Mouse (Mus musculus) kidney, embryonic 15.5 days (tissue): Measurements from ENCODE around the gene Epdr1. TPM values are rescaled to one million over a fixed set of nuclear protein-coding genes. Genes with fewer than 3 reads are reported as not detected.
"Not testable (repeated sequence)": the region's sequence is repeated elsewhere in the genome, so short reads cannot be mapped to it uniquely, and the experiment has no call there.

Experiments
- ATAC-seq: fragments of 200-750 bp; cut with Nextera tagmentation; replicated peaks from 2 replicates; pipeline ENCODE4 v1.8.0; 2017; ENCODE audit warnings: moderate TSS enrichment; ENCODE audit not compliant: low FRiP score
- H3K27ac ChIP-seq: fragments of 300-500 bp; sonication (generic); 2 replicates; pipeline ENCODE4 v1.5.1; 2015; ENCODE audit warnings: mild to moderate bottlenecking, inconsistent platforms
- H3K27me3 ChIP-seq: fragments of 300-500 bp; sonication (generic); 2 replicates; pipeline ENCODE4 v1.6.1; 2015; ENCODE audit warnings: inconsistent platforms
- H3K36me3 ChIP-seq: fragments of 300-500 bp; sonication (generic); 2 replicates; pipeline ENCODE4 v1.6.1; 2015; ENCODE audit warnings: inconsistent platforms
- H3K4me1 ChIP-seq: fragments of 300-500 bp; sonication (generic); 2 replicates; pipeline ENCODE4 v1.6.1; 2015; ENCODE audit warnings: inconsistent platforms
- H3K4me2 ChIP-seq: fragments of 300-500 bp; sonication (generic); 2 replicates; pipeline ENCODE4 v1.6.1; 2015; ENCODE audit warnings: moderate library complexity, mild to moderate bottlenecking, inconsistent platforms
- H3K4me3 ChIP-seq: fragments of 300-500 bp; sonication (generic); replicated peaks from 2 replicates; pipeline ENCODE4 v1.5.1; 2015; ENCODE audit warnings: mild to moderate bottlenecking, inconsistent platforms
- H3K9ac ChIP-seq: fragments of 300-500 bp; sonication (generic); 2 replicates; pipeline ENCODE4 v1.6.1; 2015; ENCODE audit warnings: mild to moderate bottlenecking, inconsistent platforms
- H3K9me3 ChIP-seq: fragments of 300-500 bp; sonication (generic); replicated peaks from 2 replicates; pipeline ENCODE4 v1.6.1; 2016; ENCODE audit warnings: inconsistent platforms
- WGBS: fragments of 180-500 bp; shearing (Covaris S2); methylation state at CpG from one replicate; pipeline ENCODE4 v1.1.7; 2015; ENCODE audit warnings: mixed read lengths; 5-methylcytosine and 5-hydroxymethylcytosine counted together
- polyA plus RNA-seq: library from polyadenylated mRNA; unstranded; fragments of >200 nt; fragmentation: Nextera tagmentation; extraction: Ambion mirVana; gene quantifications from 2 replicates; pipeline ENCODE4 v1.2.1, GENCODE M21; 2015

Epdr1 gene
- polyA plus RNA-seq, 1 experiment from 2014 or later = 25.3 TPM

DNA sequence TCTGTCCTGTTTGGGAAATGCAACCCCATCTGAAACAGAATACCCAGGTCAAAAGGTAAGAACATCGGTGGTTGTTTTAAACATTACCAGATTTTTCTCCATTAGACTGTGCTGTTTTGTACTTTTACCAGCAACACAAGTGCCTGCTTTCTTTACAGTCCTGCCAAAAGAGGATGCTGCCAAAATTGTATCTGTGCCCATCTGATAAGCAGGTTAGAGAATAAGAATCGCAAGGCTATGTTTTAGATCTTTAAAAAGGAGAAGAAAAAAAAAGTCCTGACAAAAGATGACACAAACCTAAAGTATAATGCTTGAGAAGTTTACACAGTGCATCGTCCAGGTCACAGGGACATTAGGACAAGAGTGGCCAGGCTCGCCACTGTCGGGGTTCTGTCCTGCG is 20.5 kb downstream of the Epdr1 start:
- Histone ChIP-seq H3K27ac (no peak overlapping the region), H3K9me3 (no peaks in the 10 kb centered on the region), H3K27me3 (no peaks in the 10 kb centered on the region), H3K36me3 (no peaks in the 10 kb centered on the region), H3K4me1 (no peaks in the 10 kb centered on the region), H3K4me2 (no peak overlapping the region), H3K9ac (no peak overlapping the region), H3K4me3 (no peak overlapping the region)
- WGBS = 82% methylated on average over 6 of the region's 6 CpGs
- no peak for ATAC-seq

DNA sequence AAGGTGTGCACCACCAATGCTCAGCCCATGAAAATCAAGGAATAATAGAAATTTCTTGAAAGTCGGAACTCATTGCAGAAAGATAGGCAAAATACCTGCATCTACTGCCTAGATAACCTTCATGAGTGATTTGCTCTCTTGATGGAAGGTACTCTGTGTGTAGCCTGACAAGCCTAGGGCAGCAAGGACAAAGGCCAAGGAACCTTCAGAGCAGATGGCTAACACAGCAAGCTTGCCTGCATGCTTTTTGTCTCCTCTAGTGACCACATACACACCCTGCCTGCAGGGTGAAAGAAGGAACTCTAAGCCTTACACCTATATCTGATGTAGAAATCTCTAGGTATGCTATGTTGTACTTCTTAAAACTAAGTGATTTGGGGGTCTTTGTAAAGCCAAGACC is 24.6 kb downstream of the Epdr1 start:
- no peaks in the 10 kb centered on the region for H3K27me3 ChIP-seq
- H3K9ac ChIP-seq = no peak overlapping the region
- no peak overlapping the region for H3K4me2 ChIP-seq
- ATAC-seq = no peak
- no peaks in the 10 kb centered on the region for H3K36me3 ChIP-seq
- H3K4me1 ChIP-seq = no peaks in the 10 kb centered on the region
- H3K27ac ChIP-seq = no peak overlapping the region
- H3K4me3 ChIP-seq = no peak overlapping the region
- 97% methylated on average over 1 of the region's 1 CpGs for WGBS
- H3K9me3 ChIP-seq = no peaks in the 10 kb centered on the region

DNA sequence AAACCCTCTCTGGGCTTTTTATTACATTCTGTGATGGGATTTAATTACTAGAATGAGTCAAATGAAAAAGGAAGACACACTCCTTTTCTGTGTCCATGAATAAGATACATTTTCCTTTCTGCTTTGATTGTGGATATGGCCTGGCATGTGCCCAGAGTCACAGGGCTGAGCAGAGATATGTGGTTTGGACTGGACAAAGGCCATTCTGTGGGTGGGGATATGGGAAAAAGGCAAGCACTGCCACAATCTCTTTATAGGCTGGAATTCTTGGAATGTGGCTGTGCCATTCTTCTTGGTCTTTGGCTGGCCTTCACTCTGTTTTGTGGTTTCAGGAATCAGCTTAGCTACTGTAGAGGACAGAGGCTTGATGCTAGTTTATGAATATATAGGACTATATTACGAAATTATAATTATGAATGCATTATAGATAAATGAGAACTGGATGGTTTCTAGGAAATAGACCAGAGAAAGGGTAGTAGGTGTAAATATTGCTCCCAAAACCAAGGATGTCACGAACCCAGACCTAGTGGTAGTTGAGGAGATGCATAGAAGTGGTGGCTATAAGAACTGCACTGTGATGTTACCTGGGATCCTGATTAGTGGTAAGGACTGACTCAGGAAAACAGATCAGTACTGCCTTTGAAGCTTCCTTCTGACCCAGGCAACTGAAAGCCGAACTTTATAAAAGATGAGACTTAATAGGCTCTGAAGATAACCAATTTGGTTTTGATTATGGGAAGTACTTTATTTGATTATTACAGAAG is 28.5 kb downstream of the Epdr1 start:
- 88% methylated on average over 3 of the region's 3 CpGs for WGBS
- no peak overlapping the region for H3K9ac ChIP-seq
- no peak overlapping the region for H3K27ac ChIP-seq
- ATAC-seq = no peak
- no peaks in the 10 kb centered on the region for H3K9me3 ChIP-seq
- no peak overlapping the region for H3K4me2 ChIP-seq
- no peaks in the 10 kb centered on the region for H3K36me3 ChIP-seq
- H3K4me3 ChIP-seq = no peak overlapping the region
- no peaks in the 10 kb centered on the region for H3K4me1 ChIP-seq
- H3K27me3 ChIP-seq = no peaks in the 10 kb centered on the region

DNA sequence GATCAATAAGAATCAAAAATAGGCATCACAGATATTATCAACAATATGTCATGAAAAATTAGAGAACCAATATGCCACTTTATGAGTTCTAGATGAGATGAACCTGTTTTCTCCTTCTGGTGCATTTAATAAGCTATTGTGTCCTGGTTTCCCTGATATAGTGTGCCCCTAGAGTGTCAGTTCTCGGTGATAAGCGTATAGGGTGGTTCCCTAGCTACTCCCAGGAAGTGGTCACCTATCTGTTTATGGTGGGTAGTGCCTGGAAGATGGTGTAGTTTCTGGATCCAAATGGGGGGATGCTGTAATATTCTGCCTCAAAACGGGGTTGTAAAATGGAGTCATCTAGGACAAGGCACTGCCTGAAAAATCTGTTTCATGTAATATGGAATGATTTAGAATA is 43.8 kb downstream of the Epdr1 start:
- H3K4me3 ChIP-seq = no peak overlapping the region
- no peaks in the 10 kb centered on the region for H3K9me3 ChIP-seq
- 88% methylated on average over 3 of the region's 3 CpGs for WGBS
- no peak overlapping the region for H3K9ac ChIP-seq
- H3K27ac ChIP-seq = no peak overlapping the region
- ATAC-seq = no peak
- H3K27me3 ChIP-seq = no peaks in the 10 kb centered on the region
- H3K36me3 ChIP-seq = no peaks in the 10 kb centered on the region
- H3K4me1 ChIP-seq = no peaks in the 10 kb centered on the region
- no peak overlapping the region for H3K4me2 ChIP-seq

DNA sequence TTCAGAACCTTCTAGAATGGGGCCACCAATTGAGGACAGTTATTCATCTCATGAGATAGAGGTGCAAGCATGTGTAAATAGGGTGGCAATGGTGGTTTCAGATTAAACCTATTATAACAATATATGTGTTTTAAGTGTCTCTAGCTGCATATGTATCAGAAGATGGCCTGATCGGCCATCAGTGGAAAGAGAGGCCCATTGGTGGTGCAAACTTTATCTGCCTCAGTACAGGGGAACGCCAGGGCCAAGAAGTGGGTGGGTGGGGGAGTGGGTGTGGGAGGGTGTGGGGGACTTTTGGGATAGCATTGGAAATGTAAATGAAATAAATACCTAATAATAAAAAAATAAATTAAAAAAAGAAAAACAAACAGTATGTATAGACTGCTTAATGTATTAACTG is 45.0 kb downstream of the Epdr1 start:
- not testable (repeated sequence) for H3K4me1 ChIP-seq, H3K9ac ChIP-seq, H3K27me3 ChIP-seq, H3K4me2 ChIP-seq, H3K27ac ChIP-seq, H3K4me3 ChIP-seq, H3K36me3 ChIP-seq, ATAC-seq, H3K9me3 ChIP-seq
- WGBS = 85% methylated on average over 2 of the region's 2 CpGs

DNA sequence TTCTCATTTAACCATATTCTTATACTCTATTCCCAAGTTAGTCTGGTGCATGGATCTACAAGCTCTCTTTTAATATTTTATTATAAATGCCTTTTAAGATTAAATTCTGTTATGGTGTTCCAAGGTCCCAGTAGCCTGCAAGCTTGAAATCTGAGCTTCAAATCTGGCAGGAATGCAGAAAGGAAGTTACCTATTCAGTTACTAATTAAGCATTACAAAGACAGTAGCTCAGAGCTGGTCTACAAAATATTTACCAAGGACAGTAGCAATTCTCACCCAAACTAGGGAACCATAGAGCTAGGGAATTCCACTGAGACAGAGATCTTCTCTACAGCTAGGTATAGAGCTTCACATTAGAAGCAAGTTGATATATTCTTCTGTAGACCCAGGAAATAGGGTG is 49.6 kb downstream of the Epdr1 start:
- H3K36me3 ChIP-seq, H3K4me3 ChIP-seq, H3K9me3 ChIP-seq, H3K9ac ChIP-seq, H3K4me2 ChIP-seq, H3K27me3 ChIP-seq, H3K27ac ChIP-seq, H3K4me1 ChIP-seq, ATAC-seq: not testable (repeated sequence)

DNA sequence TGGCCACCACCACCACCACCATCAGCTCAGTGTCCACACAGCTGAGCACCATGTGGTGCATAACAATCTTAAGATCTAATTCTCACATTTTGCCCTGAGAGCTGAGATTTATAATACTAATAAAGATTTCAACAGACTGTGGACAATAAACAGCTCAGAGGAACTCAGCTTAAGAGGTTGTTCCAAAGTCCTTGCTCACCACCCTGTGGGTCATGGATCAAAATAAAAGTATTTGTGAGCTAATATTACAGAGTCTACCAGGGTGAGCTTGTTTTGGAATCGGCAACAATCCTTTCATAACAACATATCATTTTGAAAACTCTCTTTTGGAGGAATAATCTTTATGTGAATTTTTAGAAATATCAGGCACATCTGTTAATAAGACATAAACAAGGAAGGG is 57.2 kb downstream of the Epdr1 start:
- Histone ChIP-seq H3K9me3 (no peaks in the 10 kb centered on the region), H3K27ac (no peak overlapping the region), H3K4me3 (no peak overlapping the region), H3K4me1 (no peaks in the 10 kb centered on the region), H3K27me3 (no peaks in the 10 kb centered on the region), H3K9ac (no peak overlapping the region), H3K4me2 (no peak overlapping the region), H3K36me3 (no peaks in the 10 kb centered on the region)
- 74% methylated on average over 1 of the region's 1 CpGs for WGBS
- 0 out of 2 replicates have a peak, but pooled peaks have one; percentile 33 for ATAC-seq

DNA sequence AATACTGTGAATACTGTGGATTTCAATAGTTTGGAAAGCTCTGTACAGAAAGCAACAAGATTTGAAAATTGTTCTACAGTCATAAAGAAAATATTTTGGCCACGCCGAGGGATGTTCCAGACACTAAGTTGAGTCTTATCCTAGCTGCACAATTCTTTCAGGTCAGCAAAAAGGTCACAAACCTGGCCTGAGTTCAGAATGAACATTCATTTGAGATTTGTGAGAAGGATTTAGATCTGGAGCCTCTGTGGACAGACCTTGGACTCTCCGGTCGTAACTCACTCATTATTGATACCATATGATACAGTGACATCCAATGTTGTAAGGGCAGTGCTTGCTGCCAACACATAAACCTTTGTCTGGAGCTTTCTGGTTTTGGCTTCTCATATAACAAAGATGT is 64.3 kb downstream of the Epdr1 start:
- ATAC-seq = no peak
- Histone ChIP-seq H3K9me3 (no peaks in the 10 kb centered on the region), H3K36me3 (no peaks in the 10 kb centered on the region), H3K27ac (no peak overlapping the region), H3K27me3 (no peaks in the 10 kb centered on the region), H3K4me2 (no peak overlapping the region), H3K4me1 (no peaks in the 10 kb centered on the region), H3K4me3 (no peak overlapping the region), H3K9ac (no peak overlapping the region)
- 84% methylated on average over 4 of the region's 4 CpGs for WGBS

Other genes starting within 250 kb of the Epdr1 start
- gene Stard3nl, start 224.1 kb downstream of the Epdr1 start, polyA plus RNA-seq = 103 and 112 TPM in 2 replicates
- gene Sfrp4, start 3.2 kb upstream of the Epdr1 start, polyA plus RNA-seq = 4.1 and 6.4 TPM in 2 replicates
- not detected in 2 replicates for gene Nme8, start 77.9 kb upstream of the Epdr1 start, polyA plus RNA-seq
- gene Gpr141, start 204.3 kb upstream of the Epdr1 start, polyA plus RNA-seq = 0.30 and 0.39 TPM in 2 replicates